Mouse (Mus musculus) v-Abl transformed pro-B cells (cell line): ENCODE measurements around the gene Phf21a.

Experiments
- in situ Hi-C, 2 experiments: fragments of 400-800 bp; cut with MboI; formaldehyde crosslinking; loops; one replicate each; pipeline ENCODE4 v1.15.1; 2025; ENCODE audit not compliant: unreplicated experiment in 2 of 2

The Phf21a gene

DNA sequence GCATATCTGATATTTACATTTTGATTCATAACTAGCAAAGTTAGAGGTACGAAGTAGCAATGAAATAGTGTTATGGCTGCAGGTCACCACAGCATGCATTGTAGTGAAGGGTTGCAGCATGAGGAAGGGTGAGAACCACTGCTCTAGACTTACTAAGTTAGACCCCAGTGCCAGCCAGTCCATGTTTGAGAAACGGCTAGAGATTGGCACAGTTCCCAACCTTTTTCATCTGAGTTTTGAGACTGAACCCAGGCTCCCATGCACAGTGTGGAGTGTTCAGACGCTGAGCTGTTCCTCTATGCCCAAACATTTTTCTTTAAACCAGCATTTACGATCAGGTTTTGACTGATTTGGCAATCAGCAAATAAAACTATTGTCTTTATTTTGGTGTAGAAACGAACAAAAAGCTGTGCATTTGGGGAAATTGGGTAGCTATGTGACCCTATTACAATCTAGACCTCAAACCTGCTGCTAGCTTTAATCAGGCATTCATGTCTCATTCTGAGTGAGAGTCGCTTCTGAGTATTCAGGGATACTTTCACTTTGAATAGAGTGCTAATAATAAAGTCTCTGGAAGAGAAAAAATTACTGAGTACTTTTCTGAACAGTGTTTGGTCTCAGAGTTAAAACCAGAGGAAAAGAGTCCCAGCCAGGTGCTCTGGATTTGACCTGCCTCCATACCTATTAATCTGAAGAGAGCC lies 180.3 kb downstream of the Phf21a start:
- in situ Hi-C loops = no loop called here

DNA sequence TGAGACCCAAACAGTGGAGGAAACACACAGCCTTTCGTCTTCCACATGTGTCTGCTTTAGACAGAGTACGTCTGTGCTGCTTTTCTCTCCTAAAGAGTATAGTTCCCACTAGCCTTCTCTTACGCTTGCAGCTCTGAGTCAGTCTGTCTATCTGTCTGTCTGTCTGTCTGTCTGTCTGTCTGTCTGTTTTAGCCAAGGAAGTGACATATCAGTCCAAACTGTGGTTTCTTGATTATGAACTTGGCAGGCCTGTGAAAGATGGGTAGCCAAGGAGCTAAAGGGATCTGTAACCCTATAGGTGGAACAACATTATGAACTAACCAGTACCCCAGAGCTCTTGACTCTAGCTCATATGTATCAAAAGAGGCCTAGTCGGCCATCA lies 180.9 kb downstream of the Phf21a start:
- in situ Hi-C loops = no loop called here

DNA sequence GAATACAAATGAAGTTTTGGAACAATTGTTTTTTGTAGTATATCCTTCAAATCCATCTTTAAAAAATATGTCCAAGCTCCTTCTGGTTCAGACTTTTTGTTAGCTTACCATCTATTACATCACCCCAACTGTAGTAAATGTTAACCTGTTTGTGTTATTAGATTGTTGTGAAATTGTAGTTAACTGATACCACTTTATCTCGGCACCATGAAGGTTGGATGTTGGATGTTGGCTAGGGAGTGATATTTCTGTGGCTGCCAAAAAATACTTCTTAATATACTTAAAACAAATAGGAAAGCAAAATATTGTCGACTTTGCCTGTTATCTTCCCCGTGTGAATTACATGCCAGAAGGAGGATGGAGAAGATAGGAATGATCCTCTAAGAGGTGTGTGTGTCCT lies 184.9 kb downstream of the Phf21a start:
- in situ Hi-C loops = no loop called here

DNA sequence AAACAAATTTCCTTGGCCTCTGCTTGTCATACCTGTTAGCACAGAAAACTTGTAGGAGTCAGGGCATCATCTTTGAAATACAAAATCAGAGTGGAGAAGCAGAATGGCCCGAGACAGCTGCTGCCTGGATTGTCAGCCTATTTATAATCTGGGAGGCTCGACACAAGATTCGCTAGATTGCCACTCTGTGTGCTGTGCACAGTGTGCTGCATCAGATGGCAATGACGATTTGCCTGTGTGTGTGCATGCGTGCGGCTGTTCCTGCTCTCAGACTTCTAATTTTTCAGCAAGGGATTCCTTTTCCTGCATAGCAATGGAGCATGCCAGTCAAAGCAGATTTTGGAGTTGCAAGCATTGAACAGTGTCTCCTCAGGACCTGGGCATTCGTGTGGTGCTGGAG lies 185.7 kb downstream of the Phf21a start:
- in situ Hi-C loops = no loop called here

DNA sequence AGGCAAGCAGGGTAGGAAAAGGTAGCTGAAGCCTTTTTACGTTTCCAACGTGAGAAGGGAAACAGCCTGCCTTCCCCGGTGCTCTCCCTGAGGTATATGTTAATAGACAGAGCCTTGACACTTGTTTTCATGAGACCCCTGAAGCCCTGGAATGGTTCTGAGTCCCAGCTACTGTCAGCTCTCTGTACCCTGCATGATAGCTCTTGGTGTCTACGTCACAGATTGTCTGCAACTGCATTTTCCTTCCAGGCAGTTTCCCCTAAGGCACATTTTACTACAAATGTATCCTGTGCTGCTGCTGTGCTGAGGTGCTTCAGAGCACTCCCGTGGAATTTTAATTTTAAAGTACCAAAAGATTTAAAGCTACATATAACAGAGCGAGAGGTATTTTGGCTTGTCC lies 186.5 kb downstream of the Phf21a start:
- in situ Hi-C loops = no loop called here

DNA sequence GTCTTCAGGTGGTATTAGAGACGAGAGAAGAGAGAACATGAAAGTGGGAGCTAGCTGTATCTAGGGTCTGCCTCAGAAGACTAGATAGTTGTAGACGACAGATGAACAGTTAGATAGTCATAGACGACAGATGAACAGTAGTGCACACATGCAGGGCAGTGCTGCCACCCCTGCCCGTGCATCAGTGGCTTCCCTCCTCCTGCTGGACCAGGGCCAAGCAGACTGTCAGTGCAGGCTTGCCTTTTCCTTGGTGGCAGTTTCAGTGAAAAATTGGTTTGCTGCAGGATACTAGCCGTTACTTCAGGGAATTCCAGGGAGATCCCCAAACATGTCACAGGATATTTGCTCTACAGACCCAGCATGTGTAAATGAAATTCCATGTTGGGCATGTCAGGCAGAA lies 192.7 kb downstream of the Phf21a start:
- in situ Hi-C loops = no loop called here

DNA sequence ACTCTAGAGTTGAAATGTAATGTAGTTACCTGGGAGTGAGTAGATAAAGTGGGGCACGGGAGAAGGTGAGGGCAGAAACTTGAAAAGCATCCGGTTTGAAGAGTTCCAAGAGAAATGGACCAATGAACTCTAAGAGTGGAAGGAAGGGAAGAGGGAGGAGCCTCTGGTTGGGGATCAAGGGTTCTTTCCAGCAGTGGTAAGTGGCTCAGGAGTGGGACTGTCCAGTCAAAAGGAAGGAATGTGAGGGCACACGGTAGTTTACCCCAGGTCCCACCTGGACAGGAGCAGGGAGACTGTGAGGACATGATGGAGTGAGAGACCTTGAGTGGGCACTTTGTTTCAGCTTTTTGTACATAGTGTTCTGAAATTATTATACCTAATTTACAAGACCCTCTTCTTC lies 196.4 kb downstream of the Phf21a start:
- in situ Hi-C loops = no loop called here

DNA sequence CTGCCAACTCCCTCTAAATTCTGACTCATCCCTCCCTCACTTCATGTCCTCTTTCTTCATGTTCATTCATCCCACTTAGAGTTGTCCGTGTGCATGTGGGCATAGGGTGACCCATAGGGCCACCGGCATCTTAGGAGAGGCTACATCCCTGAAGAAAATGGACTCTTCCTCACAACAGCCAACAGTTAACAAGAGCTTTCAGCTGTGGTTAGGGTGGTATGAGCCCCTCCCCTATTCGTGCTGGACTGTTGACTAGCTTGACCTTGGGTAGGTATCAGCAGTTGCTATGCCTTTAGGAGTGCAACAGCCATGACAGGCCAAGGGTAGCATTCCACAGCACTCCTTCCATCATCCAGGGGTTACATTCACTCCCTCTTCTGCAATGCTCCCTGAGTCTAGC lies 198.6 kb downstream of the Phf21a start:
- in situ Hi-C loops = loop anchor here (10.0 kb wide), 2 partner anchors 153 to 193 kb away; no protein-coding TSS in a partner anchor

DNA sequence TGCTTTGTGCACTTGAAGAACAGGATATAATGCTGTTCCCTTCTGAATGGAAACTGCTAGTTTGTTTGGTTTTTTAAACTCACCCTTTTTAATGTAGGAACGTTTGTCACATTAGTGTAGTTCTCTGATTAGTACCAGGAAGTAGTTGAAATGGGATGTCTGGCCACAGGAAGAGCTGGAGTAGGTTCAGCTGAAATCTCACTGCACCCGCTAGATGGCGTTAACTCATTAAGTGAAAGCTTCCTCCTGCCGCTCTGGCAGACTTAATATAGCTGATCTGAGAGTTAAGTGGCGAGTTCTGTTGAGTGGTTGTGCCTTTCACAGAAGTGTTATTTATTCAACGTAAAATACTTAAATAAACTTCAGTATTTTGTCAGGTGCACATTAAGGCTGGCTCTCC lies 203.5 kb downstream of the Phf21a start:
- in situ Hi-C loops = loop anchor here (5.0 to 10.0 kb wide), 3 partner anchors 36 to 188 kb away; no protein-coding TSS in a partner anchor

DNA sequence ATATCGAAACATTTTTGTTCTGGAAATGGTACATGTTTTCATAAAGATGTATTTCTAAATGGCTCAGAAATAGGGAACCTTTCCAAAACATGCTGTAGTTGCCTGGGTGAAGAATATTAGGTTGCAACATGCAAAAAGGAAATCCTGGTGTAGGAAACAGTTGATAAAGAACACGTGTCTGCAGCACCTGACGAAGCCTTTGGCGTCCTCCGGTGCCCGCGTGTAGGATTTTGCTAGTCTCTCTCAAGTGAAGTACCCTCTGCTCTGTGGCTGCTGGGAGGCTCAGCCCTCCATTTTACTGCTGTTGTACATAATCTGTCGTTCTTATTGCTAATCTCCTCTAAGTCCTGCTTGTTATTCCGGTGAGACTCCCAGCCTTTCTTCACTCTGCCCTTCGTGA lies 207.0 kb downstream of the Phf21a start:
- in situ Hi-C loops = loop anchor here (5.0 to 10.0 kb wide), 3 partner anchors 32 to 185 kb away; no protein-coding TSS in a partner anchor

DNA sequence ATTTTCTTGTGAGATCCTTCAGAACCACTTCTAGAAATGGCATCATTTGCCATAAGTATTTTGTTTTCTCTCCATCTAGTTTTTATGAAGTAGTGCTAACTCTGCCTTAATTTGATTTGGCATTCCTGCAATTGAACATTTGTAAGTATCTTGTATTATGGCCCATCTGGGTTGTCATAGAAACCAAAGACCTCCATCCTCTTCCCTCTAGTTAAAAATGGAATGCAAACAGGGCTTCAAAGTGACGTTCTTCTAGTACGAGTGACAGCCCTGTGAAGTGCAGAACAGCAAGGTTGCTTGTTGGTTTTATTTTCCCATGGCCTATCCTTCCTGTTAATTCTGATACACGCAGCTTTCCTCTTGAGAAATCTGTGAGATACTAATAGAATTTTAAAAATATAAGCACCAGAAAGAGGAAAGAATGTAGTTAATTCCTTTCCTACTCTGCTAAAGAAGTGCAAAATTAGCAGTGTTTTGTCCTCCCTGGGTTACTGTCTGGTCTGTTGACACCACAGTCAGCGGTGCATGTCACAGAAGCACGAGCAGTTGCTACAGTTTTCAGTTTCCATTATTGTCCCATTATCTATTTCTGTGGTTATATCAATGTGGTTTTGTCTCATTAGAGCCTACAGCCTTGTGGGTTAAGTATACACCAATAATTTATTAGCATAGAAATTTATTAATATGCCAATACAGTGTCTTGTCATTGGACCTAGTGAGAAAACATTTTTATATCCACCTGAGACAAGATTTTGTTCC lies 209.1 kb downstream of the Phf21a start:
- in situ Hi-C loops = no loop called here

DNA sequence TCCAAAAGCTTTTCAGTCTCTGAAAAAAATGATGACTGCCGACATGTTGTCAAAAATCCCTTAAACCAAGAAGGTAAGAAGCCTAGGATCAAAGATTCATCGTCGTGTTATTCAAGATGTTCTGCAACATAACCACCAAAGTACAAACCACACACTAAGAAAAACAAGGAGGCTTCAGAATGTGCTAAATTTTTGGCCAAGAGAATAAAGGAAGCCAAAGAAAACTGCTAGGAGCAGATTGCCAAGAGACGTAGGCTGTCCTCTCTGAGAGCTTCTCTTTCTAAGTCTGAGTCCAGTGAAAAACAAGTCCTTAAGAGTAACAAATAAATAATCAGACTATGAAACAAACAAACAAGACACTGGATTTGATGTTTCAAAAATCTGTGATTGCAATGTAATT lies 219.6 kb downstream of the Phf21a start:
- in situ Hi-C loops = no loop called here

DNA sequence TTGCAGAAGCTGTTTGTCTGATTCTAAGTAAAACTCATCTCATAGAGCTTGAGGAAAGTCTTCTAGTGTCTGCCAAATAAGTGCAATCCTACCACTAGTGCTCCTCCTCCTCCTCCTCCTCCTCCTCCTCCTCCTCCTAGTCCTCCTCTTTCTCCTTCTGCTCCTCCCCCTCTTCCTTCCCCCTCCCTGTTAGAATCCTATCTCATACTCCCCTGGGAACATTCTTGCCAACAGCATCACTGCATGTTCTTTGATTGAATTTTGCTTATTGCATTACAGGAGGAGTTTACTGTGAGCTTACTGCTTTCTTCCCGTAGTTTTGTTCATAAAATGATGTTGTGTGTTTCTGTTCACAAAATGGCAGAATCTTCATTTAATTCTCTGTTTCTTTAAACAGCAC lies 221.1 kb downstream of the Phf21a start:
- in situ Hi-C loops = no loop called here

DNA sequence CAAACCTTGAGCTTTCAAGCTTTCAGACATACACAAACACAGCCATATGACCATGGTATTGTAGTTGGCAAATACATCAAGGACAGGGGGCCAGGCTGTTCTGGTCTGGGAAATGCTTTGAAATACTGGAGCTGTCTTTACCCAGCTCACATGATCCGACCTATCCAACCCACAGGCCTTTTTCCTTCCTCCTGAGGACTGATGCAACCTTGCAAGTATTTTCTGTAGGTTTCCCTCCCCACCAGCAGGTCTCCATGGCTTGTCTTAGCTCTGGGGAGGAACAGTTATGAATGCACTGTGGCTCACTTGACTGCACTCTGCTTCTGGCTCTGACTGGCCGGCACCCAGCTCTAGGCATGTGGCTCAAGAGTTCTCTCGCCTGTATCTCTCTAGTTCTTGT lies 223.7 kb downstream of the Phf21a start:
- in situ Hi-C loops = no loop called here

DNA sequence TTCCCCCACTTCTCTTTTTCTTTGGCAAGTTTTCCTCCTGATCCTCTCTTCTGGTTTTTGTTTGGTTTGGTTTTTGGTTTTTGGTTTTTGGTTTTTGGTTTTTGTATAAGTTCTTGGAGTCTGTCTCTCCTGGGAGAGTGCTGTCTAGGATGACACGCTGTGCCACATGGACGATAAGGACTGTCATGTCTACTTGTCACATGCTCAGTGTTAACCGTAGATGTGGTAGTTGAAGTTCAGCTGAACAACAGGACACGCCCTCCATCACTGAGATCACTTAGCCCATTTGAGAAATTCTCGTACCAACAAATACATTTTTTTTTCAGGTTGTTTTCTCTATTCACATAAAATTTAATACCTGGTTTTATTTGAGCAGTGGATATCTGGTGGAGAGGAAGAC lies 224.3 kb downstream of the Phf21a start:
- in situ Hi-C loops = no loop called here

DNA sequence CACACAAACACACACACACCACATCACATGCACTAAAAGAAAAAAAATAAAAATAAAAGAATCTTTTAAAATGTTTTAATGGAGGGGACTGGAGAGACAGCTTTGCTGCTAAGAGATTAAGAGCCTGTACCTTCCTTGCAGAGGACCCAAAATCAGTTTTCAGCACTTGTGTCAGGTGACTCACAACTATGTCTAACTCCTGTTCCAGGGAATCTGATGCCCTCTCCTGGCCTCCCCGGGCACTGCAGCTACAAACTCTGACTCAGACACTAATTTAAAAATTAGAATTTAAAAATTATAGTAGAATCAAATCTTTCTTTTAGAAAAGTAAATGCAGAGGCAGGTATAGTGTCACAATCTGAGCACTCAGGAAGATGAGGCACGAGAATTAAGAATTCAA lies 229.8 kb downstream of the Phf21a start:
- in situ Hi-C loops = no loop called here

DNA sequence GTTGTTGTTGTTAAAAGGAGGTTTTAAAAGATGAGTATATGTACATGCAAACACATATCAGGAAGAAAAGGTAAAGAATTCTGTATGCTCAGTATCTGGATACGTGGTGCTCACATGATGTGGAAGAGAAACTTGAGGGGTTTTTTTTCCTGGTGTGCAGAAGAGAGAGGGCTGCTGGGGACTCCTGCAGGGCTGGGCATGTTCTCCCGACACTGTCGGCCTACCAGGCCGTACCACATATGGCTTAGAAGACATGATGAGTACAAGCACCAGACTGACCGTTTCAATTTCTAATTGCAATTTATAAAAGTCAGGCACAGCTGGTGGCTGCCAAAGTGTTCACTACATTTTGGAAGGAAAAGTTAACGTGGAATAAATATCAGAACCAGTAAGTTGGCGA lies 232.8 kb downstream of the Phf21a start:
- in situ Hi-C loops = loop anchor here in 1 of 2 experiments (5.0 kb wide), 2 partner anchors 268 to 338 kb away; no protein-coding TSS in a partner anchor

DNA sequence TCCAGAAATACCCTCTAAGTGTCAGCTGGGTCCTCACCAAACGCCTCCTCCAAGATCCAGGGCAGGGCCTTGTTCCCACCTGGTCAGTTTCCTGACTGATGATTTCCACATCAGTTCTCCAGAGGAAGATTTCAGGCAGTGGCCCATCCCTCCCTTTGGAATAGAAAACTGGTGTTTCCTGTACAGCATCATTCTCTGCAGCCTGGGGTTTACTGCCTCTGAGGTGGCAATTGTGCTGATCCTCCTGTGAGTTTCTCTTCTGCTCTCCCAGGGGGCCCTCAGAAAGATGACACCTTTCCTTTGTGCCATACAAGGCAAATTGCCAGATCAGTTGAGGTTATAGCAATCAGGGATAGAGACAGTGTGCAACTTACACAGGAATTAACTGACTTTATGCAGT lies 233.3 kb downstream of the Phf21a start:
- in situ Hi-C loops = loop anchor here in 1 of 2 experiments (5.0 kb wide), 2 partner anchors 269 to 339 kb away; no protein-coding TSS in a partner anchor

DNA sequence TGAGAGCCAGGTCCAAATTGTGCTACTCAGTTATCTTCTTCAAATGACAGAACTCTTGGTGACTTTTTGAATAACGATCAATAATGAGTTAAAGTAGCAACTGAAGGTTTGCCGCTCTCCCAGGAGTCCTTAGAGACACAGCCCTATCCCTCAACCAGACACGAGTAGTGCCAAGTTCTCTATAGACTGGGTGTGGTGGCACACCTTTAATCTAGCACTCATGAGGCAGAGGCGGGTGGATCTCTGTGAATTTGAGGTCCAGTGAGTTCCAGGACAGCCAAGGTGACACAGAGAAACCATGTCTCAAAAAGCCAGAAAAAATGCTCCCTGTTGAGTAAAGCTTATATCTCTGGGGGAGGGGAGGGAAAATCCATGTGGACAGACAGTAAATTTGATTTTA lies 234.7 kb downstream of the Phf21a start:
- in situ Hi-C loops = loop anchor here in 1 of 2 experiments (5.0 kb wide), 2 partner anchors 270 to 340 kb away; no protein-coding TSS in a partner anchor

DNA sequence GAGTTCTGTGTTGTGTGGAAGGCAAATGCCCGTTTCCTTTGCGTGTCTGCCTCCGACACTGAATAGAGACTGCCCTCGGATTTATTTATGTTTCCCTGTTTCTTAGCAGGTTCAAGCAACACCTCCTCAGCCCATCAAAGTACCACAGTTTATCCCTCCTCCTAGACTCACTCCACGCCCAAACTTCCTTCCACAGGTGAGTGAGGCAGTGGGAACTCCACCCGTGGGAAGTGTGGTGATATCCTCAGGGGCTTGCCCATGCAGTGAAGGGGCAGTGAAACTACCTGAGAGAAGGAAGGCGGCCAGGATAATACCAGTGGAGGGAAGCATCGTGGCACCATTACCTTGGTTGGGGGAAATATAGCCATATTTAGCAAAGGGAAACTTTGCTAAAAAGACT lies 235.3 kb downstream of the Phf21a start:
- in situ Hi-C loops = loop anchor here in 1 of 2 experiments (5.0 kb wide), 2 partner anchors 271 to 341 kb away; no protein-coding TSS in a partner anchor

DNA sequence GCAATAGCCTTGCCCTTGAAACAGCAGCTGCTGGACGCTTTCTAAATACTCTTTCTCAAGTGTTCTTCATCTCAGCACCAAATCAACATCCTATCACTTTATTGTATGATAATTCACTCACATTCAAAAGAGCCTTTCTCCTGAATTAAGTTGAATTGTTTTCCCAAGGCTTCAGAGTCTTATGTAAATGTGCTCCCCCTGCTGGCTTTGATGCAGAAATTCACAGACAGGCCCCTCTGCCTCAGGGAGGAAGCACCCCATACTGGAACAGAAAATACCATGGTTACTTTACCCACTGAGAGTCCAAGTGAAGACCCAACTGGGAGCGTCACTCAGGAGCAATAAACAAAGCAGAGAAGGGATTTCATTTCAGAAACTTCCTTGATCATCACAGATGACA lies 237.9 kb downstream of the Phf21a start:
- in situ Hi-C loops = loop anchor here (5.0 to 10.0 kb wide), 2 partner anchors 34 to 336 kb away; no protein-coding TSS in a partner anchor

DNA sequence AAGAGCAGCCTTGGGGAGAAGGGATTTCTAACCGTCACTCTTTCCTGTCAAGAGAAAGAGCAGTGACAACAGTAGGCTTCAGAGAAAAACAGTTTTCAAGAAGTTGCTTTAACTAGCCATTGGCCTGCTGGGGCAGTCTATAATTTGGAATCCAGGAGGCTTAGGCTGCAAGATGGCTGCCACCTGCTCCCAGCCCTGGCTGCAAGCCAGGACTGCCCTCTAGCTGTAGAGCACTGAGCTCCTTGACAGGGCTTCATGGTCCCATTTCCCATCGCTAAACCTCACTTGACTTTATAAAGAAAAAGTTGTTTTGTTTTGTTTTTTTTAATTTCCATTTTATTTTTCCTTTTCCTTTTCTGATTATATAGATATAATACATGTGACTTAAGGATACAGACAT lies 238.5 kb downstream of the Phf21a start:
- in situ Hi-C loops = loop anchor here (5.0 to 10.0 kb wide), 2 partner anchors 34 to 337 kb away; no protein-coding TSS in a partner anchor
